Comparison of ENCODE assay signal across 8 mouse cellular contexts in the genomic region with DNA sequence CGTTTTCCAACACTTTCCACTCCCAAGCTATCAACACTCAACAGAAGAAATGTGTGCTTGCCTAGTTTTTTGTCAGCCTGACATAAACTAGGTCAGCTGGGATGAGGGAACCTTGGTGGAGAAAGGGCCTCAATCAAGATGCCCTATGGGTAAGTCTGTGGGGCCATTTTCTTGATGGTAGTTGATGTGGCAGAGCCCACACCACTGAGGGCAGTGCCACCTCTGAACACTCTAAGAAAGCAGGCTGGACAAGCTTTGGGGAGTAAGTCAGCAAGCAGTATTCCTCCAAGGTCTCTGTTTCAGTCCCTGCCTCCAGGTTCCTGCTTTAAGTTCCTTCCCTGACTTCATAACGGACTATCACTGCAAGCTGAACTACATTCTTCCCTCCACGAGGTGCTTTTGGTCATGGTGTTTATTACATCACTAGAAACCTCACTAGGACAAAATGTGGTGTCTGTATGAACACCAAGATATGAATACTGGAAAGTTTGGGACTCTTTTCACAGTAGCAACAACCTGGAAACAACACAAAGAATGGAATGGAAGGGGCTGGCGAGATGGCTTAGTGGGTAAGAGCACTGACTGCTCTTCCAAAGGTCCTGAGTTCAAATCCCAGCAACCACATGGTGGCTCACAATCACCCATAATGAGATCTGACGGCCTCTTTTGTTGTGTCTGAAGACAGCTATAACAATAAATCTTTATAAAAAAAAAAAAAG. TPM values are rescaled to one million over a fixed set of nuclear protein-coding genes. Genes with fewer than 3 reads are reported as not detected.
A peak's percentile ranks its signal among the peaks of the same experiment; 100 is the strongest.
DNase-seq lines count a peak whose midpoint lies in the region; ATAC-seq lines count a peak whose summit lies in the region.

No protein-coding gene starts in this region.

- H3K9me3 ChIP-seq in neural tube, embryonic 11.5 days (ENCODE audit: control insufficient read depth, low read length), result no peaks in the 10 kb centered on the region
- H3K9me3 ChIP-seq in liver, embryonic 13.5 days (replicated peaks), result no peaks in the 10 kb centered on the region

- H3K4me1 ChIP-seq in neural tube, embryonic 11.5 days (ENCODE audit: control insufficient read depth, insufficient read depth, low read length), result peaks cover 24% of the 10 kb centered on the region
- H3K4me1 ChIP-seq in liver, embryonic 13.5 days (replicated peaks), result peaks cover 49% of the 10 kb centered on the region

- H3K27ac ChIP-seq in neural tube, embryonic 11.5 days (ENCODE audit: low read depth, low read length), result 0 out of 2 replicates have a peak overlapping the region, but pooled peaks have one; percentile 23
- H3K27ac ChIP-seq in liver, embryonic 13.5 days, result peak overlapping the region; percentile 89

- no peak for ATAC-seq in CD4-positive, CD25-positive, alpha-beta regulatory T cell, adult 4 months
- no peak for ATAC-seq in neural tube, embryonic 11.5 days (ENCODE audit: insufficient read depth, low FRiP score, low TSS enrichment)
- no peak for ATAC-seq in liver, embryonic 13.5 days (ENCODE audit: low read depth)

- DNase-seq in CD4-positive, CD25-positive, alpha-beta regulatory T cell, adult 2 months (ENCODE audit: low read depth, low spot score), result peak; percentile 7
- DNase-seq in neural tube, embryonic 11.5 days (ENCODE audit: low spot score), result no peak
- no peak for DNase-seq in neural tube, embryonic 10.5 days (ENCODE audit: extremely low spot score, low spot score)
- no peak for DNase-seq in liver, embryonic 13.5 days
- no peak for DNase-seq in layer of hippocampus, postnatal 10 days (ENCODE audit: low spot score in 2 of 2)
- DNase-seq in right cerebral cortex, postnatal 36 days (ENCODE audit: low spot score in 2 of 2), result no peak
- DNase-seq in embryo, embryonic 9.5 days (ENCODE audit: extremely low spot score), result no peak

- peak overlapping the region; percentile 82; the same call in 1 of the 2 replicates for H3K9ac ChIP-seq in neural tube, embryonic 11.5 days (ENCODE audit: low read length)
- peak overlapping the region; percentile 84 for H3K9ac ChIP-seq in liver, embryonic 13.5 days

- H3K27me3 ChIP-seq in neural tube, embryonic 11.5 days (ENCODE audit: control insufficient read depth, insufficient read depth, low read length), result no peaks in the 10 kb centered on the region
- no peaks in the 10 kb centered on the region for H3K27me3 ChIP-seq in liver, embryonic 13.5 days

- peak overlapping the region; percentile 71 for H3K4me3 ChIP-seq in neural tube, embryonic 11.5 days (ENCODE audit: low read depth, low read length)
- peak overlapping the region; percentile 77 for H3K4me3 ChIP-seq in liver, embryonic 13.5 days (replicated peaks)

- H3K4me2 ChIP-seq in neural tube, embryonic 11.5 days (ENCODE audit: low read depth), result peak overlapping the region; percentile 71
- peak overlapping the region; percentile 97 for H3K4me2 ChIP-seq in liver, embryonic 13.5 days

- H3K36me3 ChIP-seq in neural tube, embryonic 11.5 days (ENCODE audit: control insufficient read depth, insufficient read depth, low read length), result peaks cover 2% of the 10 kb centered on the region; the same call in 1 of the 2 replicates
- H3K36me3 ChIP-seq in liver, embryonic 13.5 days, result peaks cover 15% of the 10 kb centered on the region

- WGBS in neural tube, embryonic 11.5 days, result 77% methylated on average over 5 of the region's 5 CpGs
- WGBS in liver, embryonic 13.5 days (ENCODE audit: insufficient replicate concordance), result 61% methylated on average over 5 of the region's 5 CpGs

RNA-seq across cellular contexts. Expression of gene Bcl7c, which starts 0.7 kb away (rescaled TPM):
- polyA plus RNA-seq in CD4-positive, CD25-positive, alpha-beta regulatory T cell, adult 4 months (2017; shearing (Covaris generic)), result 1 to 10 TPM; 3.2 to 5.5 TPM
- polyA plus RNA-seq in neural tube, embryonic 11.5 days (2014; fragmentation: Nextera tagmentation; extraction: Ambion mirVana), result 54.5 and 55.5 TPM in 2 replicates
- 26.9 and 28.9 TPM in 2 replicates for polyA plus RNA-seq in liver, embryonic 13.5 days (2015; fragmentation: Nextera tagmentation; extraction: Ambion mirVana)
- total RNA-seq in layer of hippocampus, postnatal 10 days (2021), result 10 to 100 TPM; 38.6 TPM

RNA-seq across cellular contexts. Expression of gene Ctf1, which starts 3.1 kb away (rescaled TPM):
- polyA plus RNA-seq in CD4-positive, CD25-positive, alpha-beta regulatory T cell, adult 4 months (2017; shearing (Covaris generic)), result not detected
- polyA plus RNA-seq in neural tube, embryonic 11.5 days (2014; fragmentation: Nextera tagmentation; extraction: Ambion mirVana), result 6.0 and 8.8 TPM in 2 replicates
- polyA plus RNA-seq in liver, embryonic 13.5 days (2015; fragmentation: Nextera tagmentation; extraction: Ambion mirVana), result 1.8 and 2.2 TPM in 2 replicates
- total RNA-seq in layer of hippocampus, postnatal 10 days (2021), result 1 to 10 TPM; 4.3 to 5.3 TPM

RNA-seq across cellular contexts. Expression of gene Ctf2, which starts 22.5 kb away (rescaled TPM):
- polyA plus RNA-seq in CD4-positive, CD25-positive, alpha-beta regulatory T cell, adult 4 months (2017; shearing (Covaris generic)), result not detected
- 0.18 TPM in 1 of 2 replicates, not detected in the other for polyA plus RNA-seq in neural tube, embryonic 11.5 days (2014; fragmentation: Nextera tagmentation; extraction: Ambion mirVana)
- polyA plus RNA-seq in liver, embryonic 13.5 days (2015; fragmentation: Nextera tagmentation; extraction: Ambion mirVana), result 0.07 and 0.16 TPM in 2 replicates
- not detected for total RNA-seq in layer of hippocampus, postnatal 10 days (2021)

RNA-seq across cellular contexts. Expression of gene Fbxl19, which starts 34.9 kb away (rescaled TPM):
- under 1 TPM; 0.12 to 0.62 TPM for polyA plus RNA-seq in CD4-positive, CD25-positive, alpha-beta regulatory T cell, adult 4 months (2017; shearing (Covaris generic))
- 6.7 and 7.7 TPM in 2 replicates for polyA plus RNA-seq in neural tube, embryonic 11.5 days (2014; fragmentation: Nextera tagmentation; extraction: Ambion mirVana)
- polyA plus RNA-seq in liver, embryonic 13.5 days (2015; fragmentation: Nextera tagmentation; extraction: Ambion mirVana), result 3.1 and 3.3 TPM in 2 replicates
- 10 to 100 TPM; 86.8 to 92.2 TPM for total RNA-seq in layer of hippocampus, postnatal 10 days (2021)
